Mouse (Mus musculus): ENCODE data around the gene Eme1.
"Not testable (repeated sequence)": the region's sequence is repeated elsewhere in the genome, so short reads cannot be mapped to it uniquely, and the experiment has no call there.

Eme1 gene

DNA sequence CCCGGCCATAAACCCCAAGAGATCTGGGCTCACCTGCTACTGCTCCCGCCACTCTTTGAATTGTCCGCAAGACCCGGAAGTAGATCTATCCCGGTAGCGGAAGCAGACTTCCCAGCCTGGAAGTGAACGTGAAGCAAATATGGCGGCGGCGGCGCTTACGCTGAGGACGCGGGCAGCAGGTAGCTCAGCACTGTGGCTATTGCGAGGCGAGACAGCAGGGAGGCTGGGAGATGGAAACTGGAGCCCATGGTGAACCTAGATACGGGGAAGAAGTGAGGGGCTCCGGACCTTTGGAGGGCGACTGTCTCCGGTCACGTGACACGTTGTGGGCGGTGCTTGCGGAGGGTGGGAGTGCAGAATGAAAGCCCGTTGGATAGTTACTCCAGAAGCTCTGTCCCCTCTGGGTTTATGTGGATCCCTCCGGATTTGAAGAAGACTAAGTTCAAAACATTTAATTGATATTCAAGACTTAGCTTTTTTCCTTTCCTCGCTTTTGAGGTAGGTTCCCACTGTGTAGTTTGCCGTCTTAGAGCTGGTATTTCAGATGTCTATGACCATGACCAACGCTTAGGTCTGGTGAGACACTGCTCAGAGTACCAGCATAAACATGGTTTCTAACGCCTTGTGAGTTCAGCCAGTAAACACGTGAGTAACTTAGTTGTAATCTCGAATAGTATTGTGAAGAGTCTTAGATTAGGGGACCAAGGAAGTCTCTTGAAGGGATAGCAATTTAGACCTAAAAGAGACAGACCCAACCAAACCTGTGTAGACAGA is at the start of gene Eme1, which contains the start of gene Mrpl27:
Eme1 (minus strand) TSS at position 302 of the 774 bp plus-strand sequence.
Mrpl27 (plus strand) TSS at position 105 of the 774 bp plus-strand sequence.
- peak; percentile 91 for DNase-seq (ENCODE audit: low spot score)

GRCm38 (mm10) chr11:94702216-94702610 is 48.4 kb upstream of the Eme1 start:
- DNase-seq (ENCODE audit: low spot score) = no peak

- DNase-seq (ENCODE audit: low spot score) = no peak
Measured at GRCm38 (mm10) chr11:94701401-94702215, 47.8 kb upstream of the Eme1 start.

DNA sequence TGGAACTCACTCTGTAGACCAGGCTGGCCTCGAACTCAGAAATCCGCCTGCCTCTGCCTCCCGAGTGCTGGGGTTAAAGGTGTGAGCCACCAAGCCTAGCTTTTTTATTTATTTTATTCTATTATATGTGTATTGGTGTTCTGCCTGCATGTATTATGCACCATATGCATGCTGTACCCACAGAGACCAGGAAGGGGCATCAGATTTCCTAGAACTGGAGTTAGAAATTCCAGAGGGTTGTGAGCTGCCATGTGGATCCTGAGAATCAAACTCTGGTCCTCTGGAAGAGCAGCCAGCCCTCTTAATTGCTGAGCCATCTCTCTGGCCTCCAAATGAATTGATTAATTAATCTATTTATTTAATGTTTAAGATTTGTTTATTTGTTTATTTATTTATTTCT is 45.6 kb upstream of the Eme1 start:
- DNase-seq (ENCODE audit: low spot score) = no peak

DNA sequence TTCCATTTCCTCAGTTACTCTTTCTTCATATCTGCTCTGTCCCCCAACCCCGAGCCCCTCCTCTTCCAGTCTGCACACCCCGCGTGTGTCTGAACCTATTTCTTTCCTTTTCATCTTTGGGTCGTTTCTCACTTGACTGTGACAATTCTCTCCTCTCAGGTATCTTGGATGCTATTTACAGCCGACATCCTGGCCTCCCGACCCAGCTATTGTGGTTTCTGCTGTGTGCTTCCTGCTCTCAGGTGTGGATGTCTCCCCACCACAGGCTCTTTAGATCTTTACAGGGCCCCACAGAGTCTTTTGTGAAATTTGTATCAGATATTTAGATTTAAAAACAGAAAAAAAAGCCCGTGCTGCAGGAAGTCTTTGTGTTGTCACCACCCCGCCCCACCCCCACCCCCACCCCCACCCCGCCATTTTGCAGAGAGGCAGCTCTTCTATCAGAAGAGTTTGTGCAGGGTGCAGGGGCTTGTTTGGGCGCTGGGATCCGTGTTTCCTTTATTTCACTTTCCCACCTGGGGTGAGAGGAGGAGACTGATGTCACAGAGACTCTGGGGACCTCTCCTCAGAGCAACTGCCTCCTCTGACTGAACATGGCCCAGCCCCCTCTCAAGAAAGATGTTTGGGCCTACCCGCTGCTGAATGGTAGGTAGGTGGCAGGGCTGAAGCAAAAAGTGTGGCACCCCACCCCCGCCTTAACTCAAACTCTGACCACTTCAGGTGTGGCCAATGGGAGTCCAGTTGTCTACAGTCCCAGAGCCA is 44.1 kb upstream of the Eme1 start:
- no peak for DNase-seq (ENCODE audit: low spot score)

- DNase-seq (ENCODE audit: low spot score) = no peak
Measured at GRCm38 (mm10) chr11:94697140-94697539, 43.4 kb upstream of the Eme1 start.

DNA sequence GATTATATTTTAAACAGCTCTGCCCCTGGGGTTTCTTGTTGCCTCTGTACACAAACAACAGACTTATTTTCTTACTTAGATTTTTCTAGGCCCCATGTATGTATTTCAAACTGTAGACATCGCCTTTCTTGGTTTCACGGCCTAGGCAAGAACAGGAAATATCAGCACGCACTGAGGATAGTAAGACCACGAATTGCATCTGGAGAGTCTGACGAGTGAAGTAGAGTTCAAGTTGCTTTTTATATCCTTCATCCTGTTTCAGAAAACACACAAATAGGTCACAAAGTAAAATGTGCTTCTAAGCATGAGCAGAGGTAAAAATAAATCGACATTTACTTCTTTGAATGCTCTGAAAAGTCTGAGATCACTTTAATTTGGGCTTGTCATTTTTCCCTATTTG is 41.7 kb upstream of the Eme1 start:
- DNase-seq (ENCODE audit: low spot score) = no peak

- not testable (repeated sequence) for DNase-seq (ENCODE audit: low spot score)
Measured at GRCm38 (mm10) chr11:94692502-94692901, 38.7 kb upstream of the Eme1 start.

GRCm38 (mm10) chr11:94687178-94687577 is 33.4 kb upstream of the Eme1 start:
- DNase-seq (ENCODE audit: low spot score) = no peak

GRCm38 (mm10) chr11:94682427-94682826 is 28.7 kb upstream of the Eme1 start:
- no peak for DNase-seq (ENCODE audit: low spot score)

- no peak for DNase-seq (ENCODE audit: low spot score)
Measured at GRCm38 (mm10) chr11:94681640-94682039, 27.9 kb upstream of the Eme1 start.

GRCm38 (mm10) chr11:94680639-94681038 is 26.9 kb upstream of the Eme1 start:
- no peak for DNase-seq (ENCODE audit: low spot score)

- no peak for DNase-seq (ENCODE audit: low spot score)
Measured at GRCm38 (mm10) chr11:94677607-94678145, 23.9 kb upstream of the Eme1 start.

- peak; percentile 88 for DNase-seq (ENCODE audit: low spot score)
Measured at GRCm38 (mm10) chr11:94676754-94677606, 23.2 kb upstream of the Eme1 start, which contains the start of gene Xylt2. Gene Xylt2 (minus strand): TSS chr11:94677515.

DNA sequence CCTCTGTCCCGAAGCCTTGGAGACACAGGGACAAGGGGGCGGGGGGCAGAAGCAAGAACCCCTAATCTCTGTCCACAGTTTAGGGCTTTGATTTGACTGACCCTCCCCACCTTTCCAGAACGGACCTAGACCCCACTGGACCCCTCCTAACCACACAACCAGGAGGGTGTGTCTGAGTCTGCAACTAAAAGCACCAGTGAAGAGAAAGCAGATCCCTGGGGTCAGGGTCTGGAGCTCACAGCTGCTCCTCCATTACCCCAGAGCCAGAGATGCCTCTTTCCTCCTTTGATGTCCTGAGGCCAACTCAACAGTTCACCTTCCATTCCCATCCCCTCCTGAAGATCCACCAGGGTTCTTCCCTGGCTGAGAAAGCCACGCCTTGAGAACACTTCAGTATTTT is 22.5 kb upstream of the Eme1 start:
- no peak for DNase-seq (ENCODE audit: low spot score)

DNA sequence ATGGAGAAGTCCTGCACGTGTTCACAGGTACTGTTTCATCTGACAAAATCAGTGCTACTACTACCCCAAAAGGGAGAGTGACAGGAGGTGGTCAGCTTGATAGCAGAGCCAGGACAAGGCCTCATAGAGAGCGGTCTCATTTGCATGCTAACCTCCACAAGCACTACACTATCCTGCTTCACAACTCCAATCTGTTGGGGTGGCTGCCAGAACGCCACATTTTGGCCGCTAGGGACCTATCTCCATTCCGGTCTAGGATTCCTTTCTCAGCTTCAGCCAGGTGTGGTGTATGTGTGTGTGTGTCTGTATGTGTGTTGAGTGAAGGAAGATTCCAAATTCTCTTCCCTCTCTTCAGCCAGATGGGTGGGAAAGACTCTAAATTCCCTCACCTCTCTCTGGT is 21.7 kb upstream of the Eme1 start:
- DNase-seq (ENCODE audit: low spot score) = no peak

GRCm38 (mm10) chr11:94674984-94675383 is 21.2 kb upstream of the Eme1 start:
- DNase-seq (ENCODE audit: low spot score) = no peak

GRCm38 (mm10) chr11:94665281-94665680 is 11.5 kb upstream of the Eme1 start:
- DNase-seq (ENCODE audit: low spot score) = no peak

- DNase-seq (ENCODE audit: low spot score) = peak; percentile 72
Measured at GRCm38 (mm10) chr11:94661344-94661743, 7.6 kb upstream of the Eme1 start.

GRCm38 (mm10) chr11:94652973-94653372 is 791 bp downstream of the Eme1 start:
- DNase-seq (ENCODE audit: low spot score) = no peak

DNA sequence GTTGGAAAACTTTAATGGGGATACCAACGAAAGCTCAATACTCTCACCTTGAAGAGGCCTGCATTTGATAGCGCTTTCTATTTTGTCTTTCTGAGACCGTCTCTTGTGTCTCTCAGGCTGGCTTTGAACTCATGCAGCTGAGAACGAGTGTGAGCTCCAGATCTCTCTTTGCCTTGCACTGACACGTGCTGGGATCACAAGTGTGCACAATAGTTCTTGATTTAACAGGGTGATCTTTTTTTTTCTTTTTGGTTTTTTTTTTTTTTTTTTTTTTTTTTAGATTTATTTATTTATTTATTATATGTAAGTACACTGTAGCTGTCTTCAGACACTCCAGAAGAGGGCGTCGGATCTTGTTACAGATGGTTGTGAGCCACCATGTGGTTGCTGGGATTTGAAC is 2.5 kb downstream of the Eme1 start:
- not testable (repeated sequence) for DNase-seq (ENCODE audit: low spot score)

Measured in yolk sac, embryonic 10.5 days (tissue).